Mouse (Mus musculus) spleen, adult 10 weeks (tissue): ENCODE results near the gene Gm2075. TPM values are rescaled to one million over a fixed set of nuclear protein-coding genes. Genes with fewer than 3 reads are reported as not detected.

Experiments used
- polyA plus RNA-seq: library from polyadenylated mRNA; stranded (reverse); fragments of 350-450 nt; fragmentation: Illumina TruSeq; extraction: RNeasy Lipid Tissue Mini Kit (QIAGEN cat#74804); gene quantifications from one replicate; pipeline ENCODE4 v1.2.3, GENCODE M21; 2015; ENCODE audit warnings: low replicate concordance; ENCODE audit not compliant: insufficient read depth

Gm2075 gene
- polyA plus RNA-seq, result not detected

GRCm38 (mm10) chr12:88011548-88011947 lies at the start of gene Gm2075:
Gene Gm2075, plus strand, starts transcription at chr12:88011848.

GRCm38 (mm10) chr12:88018671-88019070 lies 7.0 kb downstream of the Gm2075 start, which contains the start of gene Gm6803:
Gene Gm6803, minus strand, starts transcription at chr12:88018771.

GRCm38 (mm10) chr12:88026704-88027103 lies 15.1 kb downstream of the Gm2075 start, which contains the start of gene Gm2056:
Gene Gm2056, plus strand, starts transcription at chr12:88027004.

Other genes starting within 250 kb of the Gm2075 start
- not detected for gene Gm21319, start 236.1 kb upstream of the Gm2075 start, polyA plus RNA-seq
- gene Gm21936, start 216.3 kb upstream of the Gm2075 start, polyA plus RNA-seq, result not detected
- not detected for gene BB287469, start 195.3 kb upstream of the Gm2075 start, polyA plus RNA-seq
- not detected for gene Gm2001, start 169.5 kb upstream of the Gm2075 start, polyA plus RNA-seq
- gene Gm2016, start 137.8 kb upstream of the Gm2075 start, polyA plus RNA-seq, result not detected
- gene Gm2022, start 116.5 kb upstream of the Gm2075 start, polyA plus RNA-seq, result not detected
- not detected for gene Gm2035, start 92.0 kb upstream of the Gm2075 start, polyA plus RNA-seq
- not detected for gene Gm2042, start 57.8 kb upstream of the Gm2075 start, polyA plus RNA-seq
- gene Gm6803, start 6.9 kb downstream of the Gm2075 start, polyA plus RNA-seq, result not detected
- not detected for gene Gm2056, start 15.2 kb downstream of the Gm2075 start, polyA plus RNA-seq
- gene Gm16368, start 71.8 kb downstream of the Gm2075 start, polyA plus RNA-seq, result not detected
- gene Gm10436, start 170.3 kb downstream of the Gm2075 start, polyA plus RNA-seq, result not detected
- not detected for gene Gm8332, start 238.3 kb downstream of the Gm2075 start, polyA plus RNA-seq